Mouse (Mus musculus) kidney, adult 10 weeks (tissue): ENCODE data around the gene 1110008L16Rik. TPM values are rescaled to one million over a fixed set of nuclear protein-coding genes. Genes with fewer than 3 reads are reported as not detected.

Experiments used
- polyA plus RNA-seq: library from polyadenylated mRNA; stranded (reverse); fragments of 350-450 nt; fragmentation: Illumina TruSeq; extraction: RNeasy Lipid Tissue Mini Kit (QIAGEN cat#74804); gene quantifications from one replicate; pipeline ENCODE4 v1.2.3, GENCODE M21; 2014; ENCODE audit warnings: low read depth, low replicate concordance

The 1110008L16Rik gene
- 38.7 TPM for polyA plus RNA-seq

GRCm38 (mm10) chr12:55299336-55299735, at the start of gene 1110008L16Rik:
Gene 1110008L16Rik (plus strand): TSS chr12:55299577.

GRCm38 (mm10) chr12:55302485-55303441, 3.4 kb downstream of the 1110008L16Rik start, which contains the start of gene Ppp2r3c:
Gene Ppp2r3c (minus strand): TSS chr12:55302998.

GRCm38 (mm10) chr12:55384023-55384749, 84.8 kb downstream of the 1110008L16Rik start, which contains the start of gene Psma6:
Gene Psma6 (plus strand): TSS chr12:55384222.

Other genes starting within 250 kb of the 1110008L16Rik start
- gene 2700097O09Rik, start 219.5 kb upstream of the 1110008L16Rik start, polyA plus RNA-seq, result 25.8 TPM
- gene Srp54a, start 219.3 kb upstream of the 1110008L16Rik start, polyA plus RNA-seq, result 481 TPM
- not detected for gene Fam177a, start 175.1 kb upstream of the 1110008L16Rik start, polyA plus RNA-seq
- 1.8 TPM for gene Srp54b, start 144.5 kb upstream of the 1110008L16Rik start, polyA plus RNA-seq
- 26.1 TPM for gene 1700047I17Rik2, start 100.0 kb upstream of the 1110008L16Rik start, polyA plus RNA-seq
- gene Srp54c, start 69.4 kb upstream of the 1110008L16Rik start, polyA plus RNA-seq, result 145 TPM
- 23.6 TPM for gene Ppp2r3c, start 3.4 kb downstream of the 1110008L16Rik start, polyA plus RNA-seq
- gene Psma6, start 84.6 kb downstream of the 1110008L16Rik start, polyA plus RNA-seq, result 337 TPM
- 13.4 TPM for gene Nfkbia, start 193.1 kb downstream of the 1110008L16Rik start, polyA plus RNA-seq